Mouse (Mus musculus) midbrain, embryonic 12.5 days (tissue): ENCODE data around the gene Gm10770. TPM values are rescaled to one million over a fixed set of nuclear protein-coding genes. Genes with fewer than 3 reads are reported as not detected.

Experiments used
- polyA plus RNA-seq: library from polyadenylated mRNA; unstranded; fragments of >200 nt; fragmentation: Nextera tagmentation; extraction: Ambion mirVana; gene quantifications from 2 replicates; pipeline ENCODE4 v1.2.1, GENCODE M21; 2016

Gm10770 gene
- polyA plus RNA-seq, 1 experiment from 2014 or later = not detected

Other genes starting within 250 kb of the Gm10770 start
- gene Zfp120, start 43.0 kb downstream of the Gm10770 start, polyA plus RNA-seq = 6.8 and 8.2 TPM in 2 replicates
- gene Gm14139, start 2.1 kb upstream of the Gm10770 start, polyA plus RNA-seq = not detected in 2 replicates
- 10.2 and 10.6 TPM in 2 replicates for gene Zfp937, start 38.4 kb upstream of the Gm10770 start, polyA plus RNA-seq
- 4.1 and 5.0 TPM in 2 replicates for gene Gm21994, start 75.9 kb upstream of the Gm10770 start, polyA plus RNA-seq
- not detected in 2 replicates for gene Gm14124, start 77.8 kb upstream of the Gm10770 start, polyA plus RNA-seq
- 1.3 and 1.4 TPM in 2 replicates for gene Gm10130, start 144.0 kb upstream of the Gm10770 start, polyA plus RNA-seq
- gene 3300002I08Rik, start 183.1 kb upstream of the Gm10770 start, polyA plus RNA-seq = 11.3 and 11.8 TPM in 2 replicates